Mouse (Mus musculus): ENCODE measurements around the gene Ewsr1. TPM values are rescaled to one million over a fixed set of nuclear protein-coding genes. Genes with fewer than 3 reads are reported as not detected.

Ewsr1 gene
- total RNA-seq (2021): 100 to 1,000 TPM; 288 to 295 TPM
- long read RNA-seq, experiment 1, transcript Ewsr1-203 (17 exons, 2,588 nt): major isoform, 119 of 215 reads
- long read RNA-seq, experiment 1, partial matches to known transcripts: 34 of 215 reads
- long read RNA-seq, experiment 1, other reads (novel, unspliced or antisense): 58 of 215 reads
- long read RNA-seq, experiment 2, transcript Ewsr1-203 (17 exons, 2,588 nt): major isoform, 101 of 195 reads
- long read RNA-seq, experiment 2, partial matches to known transcripts: 36 of 195 reads
- long read RNA-seq, experiment 2, other reads (novel, unspliced or antisense): 55 of 195 reads

GRCm38 (mm10) chr11:5098736-5099542 is at the start of gene Ewsr1, which contains the start of gene Rhbdd3:
Ewsr1 (minus strand) TSS chr11:5099266.
Rhbdd3 (plus strand) TSS chr11:5098926.
- intact Hi-C loops (cut with DNase I): no loop called here
- peak; percentile 95 to 97 for DNase-seq (ENCODE audit: low spot score in 2 of 2)

GRCm38 (mm10) chr11:5145600-5145999 is 46.5 kb upstream of the Ewsr1 start:
- intact Hi-C loops (cut with DNase I): no loop called here
- no peak for DNase-seq (ENCODE audit: low spot score in 2 of 2)

- intact Hi-C loops (cut with DNase I): no loop called here
These were observed 42.9 kb upstream of the Ewsr1 start for GRCm38 (mm10) chr11:5141965-5142364.

GRCm38 (mm10) chr11:5141252-5141651 is 42.2 kb upstream of the Ewsr1 start:
- intact Hi-C loops (cut with DNase I): no loop called here
- DNase-seq (ENCODE audit: low spot score in 2 of 2): no peak

More at GRCm38 (mm10) chr11:5141965-5142364, 42.9 kb upstream of the Ewsr1 start:
- no peak for DNase-seq (ENCODE audit: low spot score in 2 of 2)

GRCm38 (mm10) chr11:5140619-5141018 is 41.6 kb upstream of the Ewsr1 start:
- no peak for DNase-seq (ENCODE audit: low spot score in 2 of 2)
- intact Hi-C loops (cut with DNase I): no loop called here

GRCm38 (mm10) chr11:5139372-5139771 is 40.3 kb upstream of the Ewsr1 start:
- no peak for DNase-seq (ENCODE audit: low spot score in 2 of 2)
- intact Hi-C loops (cut with DNase I): no loop called here

GRCm38 (mm10) chr11:5138642-5139041 is 39.6 kb upstream of the Ewsr1 start:
- intact Hi-C loops (cut with DNase I): no loop called here
- no peak for DNase-seq (ENCODE audit: low spot score in 2 of 2)

GRCm38 (mm10) chr11:5135914-5136313 is 36.8 kb upstream of the Ewsr1 start:
- intact Hi-C loops (cut with DNase I): no loop called here

GRCm38 (mm10) chr11:5132751-5133150 is 33.7 kb upstream of the Ewsr1 start:
- no peak for DNase-seq (ENCODE audit: low spot score in 2 of 2)
- intact Hi-C loops (cut with DNase I): no loop called here

More at GRCm38 (mm10) chr11:5135914-5136313, 36.8 kb upstream of the Ewsr1 start:
- no peak for DNase-seq (ENCODE audit: low spot score in 2 of 2)

GRCm38 (mm10) chr11:5130111-5130665 is 31.1 kb upstream of the Ewsr1 start:
- intact Hi-C loops (cut with DNase I): no loop called here
- DNase-seq (ENCODE audit: low spot score in 2 of 2): no peak

GRCm38 (mm10) chr11:5129035-5129480 is 30.0 kb upstream of the Ewsr1 start:
- intact Hi-C loops (cut with DNase I): no loop called here
- no peak for DNase-seq (ENCODE audit: low spot score in 2 of 2)

GRCm38 (mm10) chr11:5125713-5126112 is 26.6 kb upstream of the Ewsr1 start:
- intact Hi-C loops (cut with DNase I): no loop called here
- no peak for DNase-seq (ENCODE audit: low spot score in 2 of 2)

GRCm38 (mm10) chr11:5114931-5115581 is 16.0 kb upstream of the Ewsr1 start:
- intact Hi-C loops (cut with DNase I): loop anchor here (5.0 to 10.0 kb wide), 2 partner anchors 150 to 357 kb away; partner anchors contain the start of gene Kremen1
- peak; percentile 92 to 94 for DNase-seq (ENCODE audit: low spot score in 2 of 2)

- no peak for DNase-seq (ENCODE audit: low spot score in 2 of 2)
- intact Hi-C loops (cut with DNase I): loop anchor here (10.0 kb wide), 1 partner anchor 151 kb away; the partner anchor contains the start of gene Kremen1
These were observed 14.6 kb upstream of the Ewsr1 start for GRCm38 (mm10) chr11:5113645-5114044.

- DNase-seq (ENCODE audit: low spot score in 2 of 2): no peak
- intact Hi-C loops (cut with DNase I): no loop called here
These were observed 10.4 kb upstream of the Ewsr1 start for GRCm38 (mm10) chr11:5109441-5109840.

- intact Hi-C loops (cut with DNase I): no loop called here
These were observed 5.0 kb upstream of the Ewsr1 start for GRCm38 (mm10) chr11:5103986-5104509.

GRCm38 (mm10) chr11:5102384-5102783 is 3.3 kb upstream of the Ewsr1 start:
- DNase-seq (ENCODE audit: low spot score in 2 of 2): no peak
- intact Hi-C loops (cut with DNase I): no loop called here

More at GRCm38 (mm10) chr11:5103986-5104509, 5.0 kb upstream of the Ewsr1 start:
- no peak for DNase-seq (ENCODE audit: low spot score in 2 of 2)

GRCm38 (mm10) chr11:5101641-5102040 is 2.6 kb upstream of the Ewsr1 start:
- intact Hi-C loops (cut with DNase I): no loop called here
- no peak for DNase-seq (ENCODE audit: low spot score in 2 of 2)

- intact Hi-C loops (cut with DNase I): no loop called here
These were observed 1.7 kb upstream of the Ewsr1 start for GRCm38 (mm10) chr11:5100801-5101200.

More at GRCm38 (mm10) chr11:5100801-5101200, 1.7 kb upstream of the Ewsr1 start:
- DNase-seq (ENCODE audit: low spot score in 2 of 2): no peak
